Mouse (Mus musculus) stomach, postnatal 0 days (tissue): Measurements from ENCODE around the gene Sdad1. TPM values are rescaled to one million over a fixed set of nuclear protein-coding genes. Genes with fewer than 3 reads are reported as not detected.

ENCODE experiments used
- ATAC-seq: fragments of 200-750 bp; cut with Nextera tagmentation; 2 replicates; pipeline ENCODE4 v1.8.0; 2017; ENCODE audit not compliant: low FRiP score, low TSS enrichment
- DNase-seq: peaks from one replicate; pipeline ENCODE4 v3.0.0-alpha.2; 2016; ENCODE audit warnings: low spot score
- H3K27ac ChIP-seq: fragments of 300-500 bp; sonication (generic); replicated peaks from 2 replicates; pipeline ENCODE4 v1.5.1; 2014; ENCODE audit warnings: mild to moderate bottlenecking, control low read depth
- H3K27me3 ChIP-seq: fragments of 300-500 bp; sonication (generic); 2 replicates; pipeline ENCODE4 v1.6.1; 2014; ENCODE audit warnings: low read length; ENCODE audit not compliant: control insufficient read depth, insufficient read depth
- H3K36me3 ChIP-seq: fragments of 300-500 bp; sonication (generic); 2 replicates; pipeline ENCODE4 v1.6.1; 2014; ENCODE audit warnings: low read length, mixed read lengths; ENCODE audit not compliant: control insufficient read depth, insufficient read depth
- H3K4me1 ChIP-seq: fragments of 300-500 bp; sonication (generic); replicated peaks from 2 replicates; pipeline ENCODE4 v1.6.1; 2014; ENCODE audit warnings: antibody characterized with exemption; ENCODE audit not compliant: control insufficient read depth, insufficient read depth
- H3K4me2 ChIP-seq: fragments of 300-500 bp; sonication (generic); replicated peaks from 2 replicates; pipeline ENCODE4 v1.6.1; 2014; ENCODE audit warnings: low read depth, mild to moderate bottlenecking, control low read depth, moderate library complexity
- H3K4me3 ChIP-seq: fragments of 300-500 bp; sonication (generic); 2 replicates; pipeline ENCODE4 v1.5.1; 2014; ENCODE audit warnings: low read depth, low read length, control low read depth
- H3K9ac ChIP-seq: fragments of 300-500 bp; sonication (generic); 2 replicates; pipeline ENCODE4 v1.6.1; 2014; ENCODE audit warnings: mild to moderate bottlenecking, low read length, control low read depth, mixed read lengths
- H3K9me3 ChIP-seq: fragments of 300-500 bp; sonication (generic); 2 replicates; pipeline ENCODE4 v1.6.1; 2016; ENCODE audit warnings: low read length; ENCODE audit not compliant: control insufficient read depth
- CTCF ChIP-seq: IDR thresholded peaks from 2 replicates; pipeline ENCODE4 v1.5.1; 2016; ENCODE audit warnings: antibody characterized with exemption, low read depth, mild to moderate bottlenecking, moderate library complexity
- EP300 ChIP-seq: optimal IDR thresholded peaks from 2 replicates; pipeline ENCODE3; 2016; ENCODE audit warnings: antibody characterized with exemption
- WGBS: fragments of 180-500 bp; shearing (Covaris S2); extraction: QIAGEN DNeasy Blood & Tissue Kit; methylation state at CpG from one replicate; pipeline ENCODE4 v1.1.7; 2014; 5-methylcytosine and 5-hydroxymethylcytosine counted together
- polyA plus RNA-seq: library from polyadenylated mRNA; unstranded; fragments of >200 nt; fragmentation: Nextera tagmentation; extraction: Ambion mirVana; gene quantifications from 2 replicates; pipeline ENCODE4 v1.2.1, GENCODE M21; 2015

The Sdad1 gene
- polyA plus RNA-seq, 1 experiment from 2014 or later = 17.9 TPM

- H3K9me3 ChIP-seq = no peaks in the 10 kb centered on the region
- TF ChIP-seq CTCF (peak; percentile 36; the same call in 1 of the 2 replicates), EP300 (no peak)
- no peak overlapping the region for H3K9ac ChIP-seq
- H3K4me3 ChIP-seq = no peak overlapping the region
- H3K4me2 ChIP-seq = no peak overlapping the region
- DNase-seq (no peak), ATAC-seq (peak; percentile 42; the same call in 1 of the 2 replicates)
- no peak overlapping the region for H3K27ac ChIP-seq
- H3K27me3 ChIP-seq = no peaks in the 10 kb centered on the region
- WGBS = 35% methylated on average over 8 of the region's 8 CpGs
- H3K36me3 ChIP-seq = no peaks in the 10 kb centered on the region
- no peaks in the 10 kb centered on the region for H3K4me1 ChIP-seq
These were observed 11.5 kb upstream of the Sdad1 start for GRCm38 (mm10) chr5:92321631-92322400.

GRCm38 (mm10) chr5:92318596-92318995 lies 8.3 kb upstream of the Sdad1 start:
- H3K27ac ChIP-seq = no peak overlapping the region
- 81% methylated on average over 14 of the region's 14 CpGs for WGBS
- TF ChIP-seq EP300 (no peak), CTCF (no peak)
- no peak overlapping the region for H3K4me2 ChIP-seq
- H3K9me3 ChIP-seq = no peaks in the 10 kb centered on the region
- ATAC-seq (no peak), DNase-seq (no peak)
- no peak overlapping the region for H3K9ac ChIP-seq
- no peak overlapping the region for H3K4me3 ChIP-seq
- H3K4me1 ChIP-seq = no peaks in the 10 kb centered on the region
- H3K36me3 ChIP-seq = no peaks in the 10 kb centered on the region
- no peaks in the 10 kb centered on the region for H3K27me3 ChIP-seq

DNA sequence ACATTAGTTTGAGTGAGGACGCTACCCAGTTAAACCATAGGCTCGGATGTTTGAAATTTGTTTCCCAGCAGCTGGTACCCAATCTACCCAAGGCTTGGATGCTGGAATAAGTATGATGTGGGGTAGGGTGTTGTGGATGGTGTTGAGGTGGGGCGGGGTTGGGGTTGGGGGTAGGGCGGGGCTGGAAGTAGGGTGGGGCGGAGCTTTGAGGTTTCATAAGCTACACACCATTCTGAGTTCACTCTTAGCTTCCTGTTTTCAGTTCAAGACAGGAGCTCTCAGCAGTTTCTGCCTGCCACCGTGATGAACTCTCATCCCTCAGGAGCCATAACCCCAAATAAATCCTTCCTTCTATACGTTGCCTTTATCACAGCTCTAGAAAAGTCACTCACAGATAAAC lies 7.8 kb upstream of the Sdad1 start:
- Histone ChIP-seq H3K27me3 (no peaks in the 10 kb centered on the region), H3K9me3 (no peaks in the 10 kb centered on the region), H3K36me3 (no peaks in the 10 kb centered on the region), H3K9ac (no peak overlapping the region), H3K4me1 (no peaks in the 10 kb centered on the region), H3K4me3 (no peak overlapping the region), H3K27ac (no peak overlapping the region), H3K4me2 (no peak overlapping the region)
- ATAC-seq = no peak
- WGBS = 69% methylated on average over 7 of the region's 7 CpGs
- TF ChIP-seq EP300 = no peak
- no peak for TF ChIP-seq CTCF
- no peak for DNase-seq

DNA sequence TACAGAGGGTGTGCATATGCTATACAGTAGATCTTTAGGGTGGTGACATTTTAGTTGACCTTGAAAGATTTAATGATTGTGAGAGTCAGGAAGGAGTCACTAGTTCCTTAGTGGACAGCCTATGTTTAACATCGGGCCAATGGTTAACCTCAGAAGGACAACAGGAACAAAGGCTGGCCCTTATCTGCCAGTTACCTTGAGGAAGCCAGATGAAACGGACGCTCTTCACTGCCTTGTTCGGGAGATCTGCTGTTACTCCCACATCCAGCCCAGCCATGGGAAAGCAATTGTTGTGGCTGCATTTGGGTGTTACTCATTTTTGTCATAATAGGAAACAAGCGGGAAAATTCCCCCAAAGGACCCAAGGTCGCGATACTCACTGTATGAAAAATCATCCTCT lies 3.5 kb upstream of the Sdad1 start:
- H3K9ac ChIP-seq = no peak overlapping the region
- no peaks in the 10 kb centered on the region for H3K9me3 ChIP-seq
- no peak overlapping the region for H3K4me2 ChIP-seq
- no peaks in the 10 kb centered on the region for H3K27me3 ChIP-seq
- TF ChIP-seq EP300 = no peak
- TF ChIP-seq CTCF = no peak
- no peak overlapping the region for H3K4me3 ChIP-seq
- no peak for DNase-seq
- no peak overlapping the region for H3K27ac ChIP-seq
- no peaks in the 10 kb centered on the region; the same call in 1 of the 2 replicates for H3K4me1 ChIP-seq
- H3K36me3 ChIP-seq = no peaks in the 10 kb centered on the region; the same call in 1 of the 2 replicates
- WGBS = 49% methylated on average over 7 of the region's 7 CpGs
- no peak for ATAC-seq

DNA sequence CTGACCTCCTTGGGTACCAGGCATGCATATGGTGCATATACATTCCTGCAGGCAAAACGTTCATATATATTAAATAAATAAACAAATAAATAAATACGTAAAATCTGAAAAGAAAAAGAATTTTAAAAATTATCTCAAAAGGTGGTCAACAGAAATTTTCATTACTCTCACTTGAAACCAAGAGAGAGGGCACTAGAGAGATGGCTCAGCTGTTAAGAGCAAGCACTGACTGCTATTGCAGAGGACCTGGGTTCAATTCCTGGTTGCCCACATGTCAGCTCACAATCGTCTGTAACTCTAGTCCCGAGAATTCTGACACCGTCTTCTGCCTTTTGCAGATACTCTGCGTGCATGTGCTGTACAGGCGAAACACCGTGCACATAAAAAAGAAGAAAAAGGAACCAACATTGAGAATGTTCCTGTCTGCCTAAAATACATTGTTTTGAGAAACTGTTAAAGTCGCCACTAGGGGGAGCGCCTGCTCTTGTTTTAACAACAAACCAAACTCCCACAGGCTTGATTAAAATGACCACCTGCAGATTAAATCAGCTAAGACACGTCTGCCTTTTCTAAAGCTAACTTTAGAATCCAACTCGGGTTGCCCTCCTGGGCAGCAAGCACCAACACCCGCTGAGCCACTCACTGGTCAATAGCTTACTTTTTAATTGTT lies 1.9 kb upstream of the Sdad1 start:
- DNase-seq (peak; percentile 79), ATAC-seq (no peak)
- WGBS = 12% methylated on average over 13 of the region's 13 CpGs
- H3K4me1 ChIP-seq = no peaks in the 10 kb centered on the region; the same call in 1 of the 2 replicates
- no peak overlapping the region for H3K4me2 ChIP-seq
- H3K27ac ChIP-seq = no peak overlapping the region
- H3K36me3 ChIP-seq = no peaks in the 10 kb centered on the region; the same call in 1 of the 2 replicates
- no peak overlapping the region for H3K9ac ChIP-seq
- TF ChIP-seq CTCF (peak; percentile 88), EP300 (no peak)
- no peaks in the 10 kb centered on the region for H3K27me3 ChIP-seq
- no peak overlapping the region for H3K4me3 ChIP-seq
- H3K9me3 ChIP-seq = no peaks in the 10 kb centered on the region

GRCm38 (mm10) chr5:92304291-92304690 lies 6.0 kb downstream of the Sdad1 start:
- H3K9me3 ChIP-seq = no peaks in the 10 kb centered on the region
- ATAC-seq (no peak), DNase-seq (no peak)
- no peaks in the 10 kb centered on the region; the same call in 1 of the 2 replicates for H3K4me1 ChIP-seq
- peaks cover 23% of the 10 kb centered on the region for H3K36me3 ChIP-seq
- no peaks in the 10 kb centered on the region for H3K27me3 ChIP-seq
- TF ChIP-seq EP300 (no peak), CTCF (no peak)
- no peak overlapping the region for H3K4me2 ChIP-seq
- no peak overlapping the region for H3K9ac ChIP-seq
- H3K27ac ChIP-seq = no peak overlapping the region
- 82% methylated on average over 3 of the region's 3 CpGs for WGBS
- no peak overlapping the region for H3K4me3 ChIP-seq
